10 mouse cellular contexts compared by ENCODE assay signal in genomic region chr17:10441501-10442111, GRCm38 (mm10).
DNase-seq lines count a peak whose midpoint lies in the region; ATAC-seq and TF ChIP-seq lines count a peak whose summit lies in the region.
"Had no signal": no experiment of that assay in that cellular context is flagged by ENCODE, and none has a peak within 500 bp of the region (broad histone marks: within the 10 kb centered on the region; RNA-seq: fewer than 3 reads in every experiment).

No protein-coding gene starts in this region.

- ATAC-seq in forebrain, embryonic 14.5 days = peak; percentile 95
- no peak for ATAC-seq in midbrain, postnatal 0 days (ENCODE audit: low FRiP score)

- H3K4me2 ChIP-seq in forebrain, embryonic 14.5 days (ENCODE audit: low read length) = peak overlapping the region; percentile 1; the same call in 1 of the 2 replicates
- H3K4me2 ChIP-seq in midbrain, postnatal 0 days (ENCODE audit: low read depth, low read length, poor library complexity, severe bottlenecking) = no peak overlapping the region
- H3K4me2 ChIP-seq: limb, embryonic 12.5 days had no signal

- peak overlapping the region; percentile 10; the same call in 1 of the 2 replicates for H3K9ac ChIP-seq in forebrain, embryonic 14.5 days (ENCODE audit: low read length)
- H3K9ac ChIP-seq in midbrain, postnatal 0 days (replicated peaks; ENCODE audit: low read length, poor library complexity, severe bottlenecking) = no peak overlapping the region
- H3K9ac ChIP-seq: limb, embryonic 12.5 days had no signal

- no peaks in the 10 kb centered on the region for H3K27me3 ChIP-seq in forebrain, embryonic 14.5 days (replicated peaks; ENCODE audit: control insufficient read depth, insufficient read depth, low read length)
- H3K27me3 ChIP-seq in midbrain, postnatal 0 days (ENCODE audit: insufficient read depth, low read length) = no peaks in the 10 kb centered on the region
- H3K27me3 ChIP-seq: limb, embryonic 12.5 days had no signal

- no peak for TF ChIP-seq POLR2A in brain, embryonic 14.5 days (IDR thresholded peaks at IDR 0.05; ENCODE audit: borderline replicate concordance, extremely low read depth, insufficient read depth, insufficient read length, poor library complexity, severe bottlenecking)

- WGBS in forebrain, embryonic 14.5 days = 3% methylated on average over 16 of the region's 16 CpGs
- 27% methylated on average over 16 of the region's 16 CpGs for whole genome bisulfite sequencing in midbrain, postnatal 0 days

- peak; percentile 33 to 46 for DNase-seq in layer of hippocampus, postnatal 10 days (ENCODE audit: low spot score in 2 of 2)
- no peak for DNase-seq in layer of hippocampus, adult 9-11 months
- DNase-seq in brain, embryonic 14.5 days (ENCODE audit: low read depth) = peak; percentile 97
- DNase-seq in forebrain, embryonic 14.5 days (ENCODE audit: low spot score) = peak; percentile 95
- peak; percentile 81 for DNase-seq in midbrain, postnatal 0 days (ENCODE audit: low spot score)
- DNase-seq in cerebellum, postnatal 4 days (ENCODE audit: low spot score in 2 of 2) = no peak
- no peak for DNase-seq in gastrocnemius, postnatal 4 days (ENCODE audit: low spot score in 2 of 2)
- DNase-seq in gastrocnemius, adult 18-20 months (ENCODE audit: low spot score) = no peak
- DNase-seq: heart, postnatal 10 days had no signal

- H3K27ac ChIP-seq in forebrain, embryonic 14.5 days (ENCODE audit: low read depth, low read length) = peak overlapping the region; percentile 72
- peak overlapping the region; percentile 51 for H3K27ac ChIP-seq in midbrain, postnatal 0 days (ENCODE audit: low read depth, low read length)
- H3K27ac ChIP-seq: limb, embryonic 12.5 days had no signal

- TF ChIP-seq CTCF in brain, embryonic 14.5 days (IDR thresholded peaks at IDR 0.05; ENCODE audit: borderline replicate concordance, extremely low read depth, insufficient read depth, insufficient read length) = no peak
- TF ChIP-seq CTCF in midbrain, postnatal 0 days (IDR thresholded peaks at IDR 0.05) = no peak

- no peak overlapping the region for H3K4me3 ChIP-seq in forebrain, embryonic 14.5 days (ENCODE audit: low read depth, low read length)
- no peak overlapping the region for H3K4me3 ChIP-seq in midbrain, postnatal 0 days (ENCODE audit: low read depth, low read length)
- H3K4me3 ChIP-seq: limb, embryonic 12.5 days had no signal

- H3K36me3 ChIP-seq in forebrain, embryonic 14.5 days (ENCODE audit: control insufficient read depth, insufficient read depth, low read length) = no peaks in the 10 kb centered on the region
- H3K36me3 ChIP-seq in midbrain, postnatal 0 days (ENCODE audit: insufficient read depth, low read length) = no peaks in the 10 kb centered on the region
- H3K36me3 ChIP-seq: limb, embryonic 12.5 days had no signal

- H3K4me1 ChIP-seq in forebrain, embryonic 14.5 days (ENCODE audit: control insufficient read depth, insufficient read depth, low read length) = peaks cover 21% of the 10 kb centered on the region
- H3K4me1 ChIP-seq in midbrain, postnatal 0 days (ENCODE audit: insufficient read depth, low read length) = peaks cover 6% of the 10 kb centered on the region; the same call in 1 of the 2 replicates

- H3K9me3 ChIP-seq in forebrain, embryonic 14.5 days (replicated peaks; ENCODE audit: control insufficient read depth, low read length) = no peaks in the 10 kb centered on the region
- H3K9me3 ChIP-seq in midbrain, postnatal 0 days (ENCODE audit: low read length) = no peaks in the 10 kb centered on the region
- H3K9me3 ChIP-seq: limb, embryonic 12.5 days had no signal

Comparison
In these comparisons a context has a peak if more than half of its experiments do, and no peak if none do; other contexts are left out.
1. DNase-seq: peak in layer of hippocampus, postnatal 10 days (2 of 2), brain, embryonic 14.5 days (single experiment), forebrain, embryonic 14.5 days (single experiment) and midbrain, postnatal 0 days (single experiment); none in layer of hippocampus, adult 9-11 months (single experiment), cerebellum, postnatal 4 days (0 of 2), gastrocnemius, postnatal 4 days (0 of 2) and gastrocnemius, adult 18-20 months (single experiment).